Mouse (Mus musculus): Measurements from ENCODE around the gene Rnft1. TPM values are rescaled to one million over a fixed set of nuclear protein-coding genes. Genes with fewer than 3 reads are reported as not detected.

Rnft1 gene
- 18.9 and 29.5 TPM in 2 replicates for total RNA-seq (2023)

DNA sequence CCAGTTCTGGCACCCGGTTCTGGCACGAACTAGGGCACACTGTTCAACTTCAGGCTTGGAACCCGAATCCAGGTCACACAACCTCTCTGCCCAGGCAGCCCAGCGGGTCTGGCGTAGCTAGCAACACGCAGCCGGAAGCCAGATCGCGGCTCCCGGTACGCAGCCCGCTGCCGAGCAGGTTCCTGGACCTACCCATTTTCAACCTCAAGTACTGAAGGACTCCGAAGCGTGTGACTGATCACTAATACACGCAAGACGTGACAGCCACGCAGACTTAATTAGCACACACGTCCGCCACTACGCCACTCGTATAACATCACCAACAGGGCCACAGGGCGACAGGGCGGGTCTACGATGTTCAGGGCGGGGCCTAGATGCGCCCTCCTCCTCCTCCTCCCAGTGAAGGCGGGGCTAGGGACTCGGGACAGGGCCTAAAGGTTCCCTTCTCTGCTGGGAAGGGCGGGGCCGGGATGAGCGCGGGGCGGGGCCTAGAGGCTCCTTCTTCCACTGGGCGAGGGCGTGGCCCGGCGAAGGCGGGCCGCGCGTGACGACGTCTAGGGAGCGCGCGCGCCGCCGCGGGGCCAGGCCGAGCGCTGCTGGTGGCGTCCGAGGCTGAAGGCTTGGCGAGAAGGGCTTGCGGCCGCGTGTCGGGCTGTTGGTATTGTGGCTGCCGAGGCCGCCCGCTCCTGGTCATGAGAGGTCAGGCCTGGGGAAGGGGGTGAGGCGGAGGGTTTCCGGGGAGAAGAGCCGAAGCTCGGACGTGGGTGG is at the start of gene Rnft1:
TSS of gene Rnft1 (plus strand) at position 557 of the 768 bp plus-strand sequence.

DNA sequence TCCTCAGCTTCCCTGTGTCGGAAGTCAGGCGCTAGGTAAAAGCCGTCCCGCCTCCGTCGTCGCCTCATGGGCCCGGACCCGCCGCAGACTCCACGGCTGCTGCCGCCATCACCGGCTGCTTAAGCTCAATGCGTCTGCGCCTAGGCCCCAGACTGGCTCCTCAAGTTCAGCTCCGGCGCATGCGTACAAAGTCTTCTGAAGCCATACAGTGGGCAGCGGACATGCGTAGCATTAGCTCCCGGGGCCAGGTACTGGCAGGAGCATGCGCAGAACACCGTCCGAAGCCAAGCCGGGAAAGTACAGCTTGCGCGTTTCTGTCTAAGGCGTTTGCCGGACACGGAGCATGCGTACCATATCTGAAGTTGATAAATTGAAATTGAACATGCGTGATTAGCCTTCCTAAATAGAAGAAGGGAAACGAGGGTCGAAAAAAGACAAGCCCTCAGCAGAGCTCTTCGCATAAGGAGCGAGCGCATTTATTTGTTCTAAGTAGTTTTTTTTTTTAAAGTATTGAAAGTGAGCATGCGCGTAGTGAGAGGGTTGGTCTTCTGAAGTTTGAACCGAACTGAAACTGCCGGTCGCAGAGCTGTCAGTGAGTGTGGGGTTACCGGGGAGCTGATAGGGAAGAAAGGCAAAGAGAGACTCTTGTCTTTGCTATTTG is 60.3 kb downstream of the Rnft1 start, which contains the start of the genes Rps6kb1 and Tubd1:
TSS of gene Rps6kb1 (minus strand) at position 167 of the 661 bp plus-strand sequence.
TSS of gene Tubd1 (plus strand) at position 353 of the 661 bp plus-strand sequence.

Other genes starting within 250 kb of the Rnft1 start
- gene Ints2, start 227.1 kb upstream of the Rnft1 start, total RNA-seq (2023), result 8.4 and 11.9 TPM in 2 replicates
- 76.7 and 85.7 TPM in 2 replicates for gene Med13, start 127.1 kb upstream of the Rnft1 start, total RNA-seq (2023)
- 26.0 and 50.1 TPM in 2 replicates for gene Rps6kb1, start 60.1 kb downstream of the Rnft1 start, total RNA-seq (2023)
- 1.6 and 4.4 TPM in 2 replicates for gene Tubd1, start 60.3 kb downstream of the Rnft1 start, total RNA-seq (2023)
- gene Vmp1, start 199.2 kb downstream of the Rnft1 start, total RNA-seq (2023), result 54.7 and 62.4 TPM in 2 replicates
- 1.8 and 2.2 TPM in 2 replicates for gene Ptrh2, start 199.3 kb downstream of the Rnft1 start, total RNA-seq (2023)